Mouse (Mus musculus): Measurements from ENCODE around the gene Mettl26. TPM values are rescaled to one million over a fixed set of nuclear protein-coding genes. Genes with fewer than 3 reads are reported as not detected.
A peak's percentile ranks its signal among the peaks of the same experiment; 100 is the strongest.

Gene Mettl26
- polyA plus RNA-seq, 2 experiments = 46.5 to 47.6 TPM

DNA sequence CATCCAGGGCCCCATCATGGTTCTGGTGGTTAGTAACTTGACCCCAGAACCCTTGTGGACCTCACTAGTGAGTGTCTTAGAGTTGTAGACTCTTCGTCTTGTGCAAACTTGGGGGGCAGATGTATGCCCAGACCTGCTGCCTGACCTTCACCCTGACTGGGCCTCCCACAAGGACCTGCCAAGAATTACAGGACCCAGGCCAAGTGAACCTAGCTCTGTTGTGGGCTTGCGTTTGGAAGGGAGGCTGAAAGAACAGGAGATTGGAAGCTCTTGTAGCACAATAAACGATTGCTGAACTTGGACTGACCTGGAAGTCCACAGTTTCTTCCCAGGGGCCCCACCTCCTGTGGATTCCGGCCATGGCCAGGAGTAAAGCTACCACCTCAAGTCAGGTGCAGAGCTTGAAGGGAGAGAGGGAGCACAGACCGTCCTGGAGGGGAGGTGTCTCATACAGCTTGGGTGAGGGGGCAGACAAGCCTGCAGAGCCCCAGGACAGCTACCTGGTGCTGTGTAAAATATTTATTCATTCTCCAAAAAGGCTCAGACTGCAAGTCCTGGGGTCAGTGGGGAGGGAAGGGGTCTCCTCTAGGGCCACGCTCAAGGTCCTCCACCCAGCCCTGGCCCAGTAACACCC is 40.8 kb upstream of the Mettl26 start:
- Histone ChIP-seq H3K27me3 (ENCODE audit: control insufficient read depth, insufficient read depth, low read length) (no peaks in the 10 kb centered on the region), H3K9ac (replicated peaks) (peak overlapping the region; percentile 66), H3K4me2 (ENCODE audit: low read depth) (peak overlapping the region; percentile 83), H3K4me3 (ENCODE audit: insufficient read depth in 1 of 2, low read depth in 2 of 2, low read length in 2 of 2) (peak overlapping the region; percentile 63 to 70), H3K4me1 (replicated peaks; ENCODE audit: control insufficient read depth in 2 of 2, insufficient read depth in 2 of 2, low read length in 1 of 2) (peaks cover 9 to 17% of the 10 kb centered on the region in 2 experiments), H3K9me3 (ENCODE audit: control insufficient read depth, low read length) (no peaks in the 10 kb centered on the region), H3K27ac (peak overlapping the region; percentile 47), H3K36me3 (replicated peaks; ENCODE audit: control insufficient read depth, insufficient read depth, low read depth) (peaks cover 15% of the 10 kb centered on the region)
- 41% methylated on average over 6 of the region's 6 CpGs for WGBS (ENCODE audit: insufficient replicate concordance)
- no peak for TF ChIP-seq EP300 (IDR thresholded peaks at IDR 0.05; ENCODE audit: low read depth)
- TF ChIP-seq CTCF (IDR thresholded peaks at IDR 0.05; ENCODE audit: low read depth) = no peak
- DNase-seq (ENCODE audit: low read depth in 3 of 3, low spot score in 3 of 3) (no peak), ATAC-seq (ENCODE audit: insufficient read depth) (no peak)

- Histone ChIP-seq H3K4me2 (ENCODE audit: low read depth) (peak overlapping the region; percentile 83), H3K4me1 (replicated peaks; ENCODE audit: control insufficient read depth in 2 of 2, insufficient read depth in 2 of 2, low read length in 1 of 2) (peaks cover 9 to 14% of the 10 kb centered on the region in 2 experiments), H3K27me3 (ENCODE audit: control insufficient read depth, insufficient read depth, low read length) (no peaks in the 10 kb centered on the region), H3K4me3 (ENCODE audit: insufficient read depth in 1 of 2, low read depth in 2 of 2, low read length in 2 of 2) (peak overlapping the region in 1 of 2 experiments; percentile 70; a peak in 2 of 4 replicates), H3K9me3 (ENCODE audit: control insufficient read depth, low read length) (no peaks in the 10 kb centered on the region), H3K9ac (replicated peaks) (no peak overlapping the region), H3K36me3 (replicated peaks; ENCODE audit: control insufficient read depth, insufficient read depth, low read depth) (peaks cover 21% of the 10 kb centered on the region), H3K27ac (no peak overlapping the region)
- WGBS (ENCODE audit: insufficient replicate concordance) = 78% methylated on average over 12 of the region's 12 CpGs
- ATAC-seq (ENCODE audit: insufficient read depth) (no peak), DNase-seq (ENCODE audit: low read depth in 3 of 3, low spot score in 3 of 3) (no peak)
- no peak for TF ChIP-seq EP300 (IDR thresholded peaks at IDR 0.05; ENCODE audit: low read depth)
- no peak for TF ChIP-seq CTCF (IDR thresholded peaks at IDR 0.05; ENCODE audit: low read depth)
Observed at GRCm38 (mm10) chr17:25834595-25835222, 40.2 kb upstream of the Mettl26 start.

- peaks cover 9 to 13% of the 10 kb centered on the region in 2 experiments for H3K4me1 ChIP-seq (replicated peaks; ENCODE audit: control insufficient read depth in 2 of 2, insufficient read depth in 2 of 2, low read length in 1 of 2)
- DNase-seq (ENCODE audit: low read depth in 3 of 3, low spot score in 3 of 3) (no peak), ATAC-seq (ENCODE audit: insufficient read depth) (no peak)
- H3K27ac ChIP-seq = no peak overlapping the region
- peaks cover 27% of the 10 kb centered on the region for H3K36me3 ChIP-seq (replicated peaks; ENCODE audit: control insufficient read depth, insufficient read depth, low read depth)
- no peak overlapping the region for H3K4me3 ChIP-seq (ENCODE audit: insufficient read depth in 1 of 2, low read depth in 2 of 2, low read length in 2 of 2)
- no peak overlapping the region for H3K4me2 ChIP-seq (ENCODE audit: low read depth)
- no peaks in the 10 kb centered on the region for H3K27me3 ChIP-seq (ENCODE audit: control insufficient read depth, insufficient read depth, low read length)
- H3K9ac ChIP-seq (replicated peaks) = no peak overlapping the region
- TF ChIP-seq CTCF (IDR thresholded peaks at IDR 0.05; ENCODE audit: low read depth) (no peak), EP300 (IDR thresholded peaks at IDR 0.05; ENCODE audit: low read depth) (no peak)
- H3K9me3 ChIP-seq (ENCODE audit: control insufficient read depth, low read length) = no peaks in the 10 kb centered on the region
- 86% methylated on average over 7 of the region's 7 CpGs for WGBS (ENCODE audit: insufficient replicate concordance)
Observed at GRCm38 (mm10) chr17:25835301-25835700, 39.6 kb upstream of the Mettl26 start.

GRCm38 (mm10) chr17:25835816-25836215 is 39.1 kb upstream of the Mettl26 start:
- WGBS (ENCODE audit: insufficient replicate concordance) = 81% methylated on average over 16 of the region's 16 CpGs
- Histone ChIP-seq H3K4me2 (ENCODE audit: low read depth) (no peak overlapping the region), H3K9me3 (ENCODE audit: control insufficient read depth, low read length) (no peaks in the 10 kb centered on the region), H3K4me1 (replicated peaks; ENCODE audit: control insufficient read depth in 2 of 2, insufficient read depth in 2 of 2, low read length in 1 of 2) (peaks cover 9 to 13% of the 10 kb centered on the region in 2 experiments), H3K36me3 (replicated peaks; ENCODE audit: control insufficient read depth, insufficient read depth, low read depth) (peaks cover 27% of the 10 kb centered on the region), H3K27ac (no peak overlapping the region), H3K4me3 (ENCODE audit: insufficient read depth in 1 of 2, low read depth in 2 of 2, low read length in 2 of 2) (no peak overlapping the region), H3K27me3 (ENCODE audit: control insufficient read depth, insufficient read depth, low read length) (no peaks in the 10 kb centered on the region), H3K9ac (replicated peaks) (no peak overlapping the region)
- DNase-seq (ENCODE audit: low read depth in 3 of 3, low spot score in 3 of 3) = no peak
- TF ChIP-seq EP300 (IDR thresholded peaks at IDR 0.05; ENCODE audit: low read depth) (no peak), CTCF (IDR thresholded peaks at IDR 0.05; ENCODE audit: low read depth) (no peak)
- ATAC-seq (ENCODE audit: insufficient read depth) = no peak

GRCm38 (mm10) chr17:25836397-25837075 is 38.3 kb upstream of the Mettl26 start:
- Histone ChIP-seq H3K27me3 (ENCODE audit: control insufficient read depth, insufficient read depth, low read length) (no peaks in the 10 kb centered on the region), H3K36me3 (replicated peaks; ENCODE audit: control insufficient read depth, insufficient read depth, low read depth) (peaks cover 29% of the 10 kb centered on the region), H3K4me3 (ENCODE audit: insufficient read depth in 1 of 2, low read depth in 2 of 2, low read length in 2 of 2) (peak overlapping the region in 1 of 2 experiments; percentile 23; a peak in 2 of 4 replicates), H3K4me2 (ENCODE audit: low read depth) (peak overlapping the region; percentile 53), H3K4me1 (replicated peaks; ENCODE audit: control insufficient read depth in 2 of 2, insufficient read depth in 2 of 2, low read length in 1 of 2) (peaks cover 7 to 9% of the 10 kb centered on the region in 2 experiments), H3K27ac (no peak overlapping the region), H3K9ac (replicated peaks) (peak overlapping the region; percentile 7; the same call in 1 of the 2 replicates), H3K9me3 (ENCODE audit: control insufficient read depth, low read length) (no peaks in the 10 kb centered on the region)
- TF ChIP-seq CTCF (IDR thresholded peaks at IDR 0.05; ENCODE audit: low read depth) = no peak
- TF ChIP-seq EP300 (IDR thresholded peaks at IDR 0.05; ENCODE audit: low read depth) = no peak
- WGBS (ENCODE audit: insufficient replicate concordance) = 26% methylated on average over 21 of the region's 23 CpGs
- DNase-seq (ENCODE audit: low read depth in 3 of 3, low spot score in 3 of 3) (no peak), ATAC-seq (ENCODE audit: insufficient read depth) (no peak)

Measured in liver, embryonic 14.5 days (tissue).